Mouse (Mus musculus) mesoderm, embryonic 11.5 days (tissue): ENCODE measurements around the gene Cabin1.
A peak's percentile ranks its signal among the peaks of the same experiment; 100 is the strongest.

Experiments
- DNase-seq: peaks from one replicate; pipeline ENCODE4 v3.0.0-alpha.2; 2012; ENCODE audit warnings: low read depth, low spot score

The Cabin1 gene

GRCm38 (mm10) chr10:75667115-75667910, 96.8 kb downstream of the Cabin1 start:
- DNase-seq, result peak; percentile 50

- DNase-seq, result no peak
Measured at GRCm38 (mm10) chr10:75666451-75667030, 97.6 kb downstream of the Cabin1 start.

- no peak for DNase-seq
Measured at GRCm38 (mm10) chr10:75664673-75665270, 99.4 kb downstream of the Cabin1 start.

- no peak for DNase-seq
Measured at GRCm38 (mm10) chr10:75662575-75662974, 101.6 kb downstream of the Cabin1 start.

- no peak for DNase-seq
Measured at GRCm38 (mm10) chr10:75661876-75662275, 102.3 kb downstream of the Cabin1 start.

- DNase-seq, result no peak
Measured at GRCm38 (mm10) chr10:75661381-75661780, 102.8 kb downstream of the Cabin1 start.

GRCm38 (mm10) chr10:75657772-75658171, 106.4 kb downstream of the Cabin1 start:
- no peak for DNase-seq

GRCm38 (mm10) chr10:75657165-75657564, 107.0 kb downstream of the Cabin1 start:
- no peak for DNase-seq

GRCm38 (mm10) chr10:75654053-75654452, 110.1 kb downstream of the Cabin1 start:
- DNase-seq, result no peak

GRCm38 (mm10) chr10:75651381-75652068, 112.6 kb downstream of the Cabin1 start:
- DNase-seq, result no peak

- no peak for DNase-seq
Measured at GRCm38 (mm10) chr10:75650306-75650902, 113.7 kb downstream of the Cabin1 start.

GRCm38 (mm10) chr10:75649406-75649995, 114.6 kb downstream of the Cabin1 start:
- no peak for DNase-seq

- no peak for DNase-seq
Measured at GRCm38 (mm10) chr10:75649001-75649400, 115.1 kb downstream of the Cabin1 start.

GRCm38 (mm10) chr10:75648091-75648490, 116.0 kb downstream of the Cabin1 start:
- no peak for DNase-seq

- no peak for DNase-seq
Measured at GRCm38 (mm10) chr10:75647362-75647761, 116.8 kb downstream of the Cabin1 start.

- DNase-seq, result no peak
Measured at GRCm38 (mm10) chr10:75646406-75646805, 117.7 kb downstream of the Cabin1 start.

- no peak for DNase-seq
Measured at GRCm38 (mm10) chr10:75645616-75646015, 118.5 kb downstream of the Cabin1 start.

GRCm38 (mm10) chr10:75643741-75644343, 120.3 kb downstream of the Cabin1 start, which contains the start of gene Susd2:
Gene Susd2 (minus strand): TSS chr10:75644008.
- peak; percentile 73 for DNase-seq

- DNase-seq, result no peak
Measured at GRCm38 (mm10) chr10:75642891-75643290, 121.2 kb downstream of the Cabin1 start.

- DNase-seq, result no peak
Measured at GRCm38 (mm10) chr10:75642436-75642835, 121.7 kb downstream of the Cabin1 start.

GRCm38 (mm10) chr10:75641721-75642222, 122.4 kb downstream of the Cabin1 start:
- DNase-seq, result no peak
